Mouse (Mus musculus): ENCODE results near the gene Pax2. TPM values are rescaled to one million over a fixed set of nuclear protein-coding genes. Genes with fewer than 3 reads are reported as not detected.

Pax2 gene
- total and polyA plus RNA-seq, 3 experiments = not detected

- Histone ChIP-seq H3K79me2 (replicated peaks; ENCODE audit: control insufficient read depth, extremely low read depth, insufficient read depth, poor library complexity, severe bottlenecking) (no peaks in the 10 kb centered on the region), H3K36me3 (replicated peaks in 1 of 2; ENCODE audit: control insufficient read depth in 1 of 2, insufficient read depth in 1 of 2, low read length in 1 of 2) (no peaks in the 10 kb centered on the region), H3K4me1 (ENCODE audit: control insufficient read depth in 1 of 2, insufficient read depth in 2 of 2) (peaks cover 30 to 53% of the 10 kb centered on the region in 2 experiments), H3K27me3 (replicated peaks) (no peaks in the 10 kb centered on the region), H3K4me3 (replicated peaks in 1 of 3; ENCODE audit: low read depth in 2 of 3, low read length in 2 of 3, poor library complexity in 1 of 3) (no peak overlapping the region), H3K27ac (ENCODE audit: insufficient read depth, low read depth) (no peak overlapping the region), H3K9ac (ENCODE audit: insufficient read depth, low read depth) (no peak overlapping the region), H3K4me2 (ENCODE audit: insufficient read depth, low read depth, poor library complexity, severe bottlenecking) (no peak overlapping the region), H3K9me3 (replicated peaks; ENCODE audit: low read length) (no peaks in the 10 kb centered on the region)
- dilution Hi-C loops (cut with MboI; ENCODE audit: extremely low pct_ligation_motif_present, extremely low pct_unique_long_range_greater_than_20kb, low sequenced_read_pairs) (no loop called here), in situ Hi-C loops (cut with MboI; ENCODE audit: low pct_ligation_motif_present, low pct_unique_long_range_greater_than_20kb, low sequenced_read_pairs) (no loop called here)
- TF ChIP-seq HCFC1 (IDR thresholded peaks at IDR 0.05; ENCODE audit: low read depth, low read length) (no peak), GABPA (IDR thresholded peaks at IDR 0.05; ENCODE audit: insufficient replicate concordance, low read depth, low read length) (no peak), EP300 (IDR thresholded peaks at IDR 0.05; ENCODE audit: low read length) (no peak), PAX5 (IDR thresholded peaks at IDR 0.05; ENCODE audit: low read length) (no peak), UBTF (IDR thresholded peaks at IDR 0.05; ENCODE audit: low read depth, low read length) (no peak), ETS1 (conservative IDR thresholded peaks at IDR 0.05; ENCODE audit: low read depth, low read length) (no peak), USF1 (IDR thresholded peaks at IDR 0.05; ENCODE audit: low read depth, low read length) (no peak), E2F4 (IDR thresholded peaks at IDR 0.05; ENCODE audit: insufficient replicate concordance, low read depth, low read length) (no peak), ZC3H11A (IDR thresholded peaks at IDR 0.05; ENCODE audit: low read depth, low read length) (no peak), JUND (conservative IDR thresholded peaks at IDR 0.05; ENCODE audit: low read depth, low read length) (no peak), IRF4 (IDR thresholded peaks at IDR 0.05; ENCODE audit: low read depth, low read length) (no peak), CTCF (conservative IDR thresholded peaks at IDR 0.05 in 1 of 2, IDR thresholded peaks at IDR 0.05 in 1 of 2; ENCODE audit: low read depth in 2 of 2, low read length in 2 of 2) (no peak), RAD21 (IDR thresholded peaks at IDR 0.05; ENCODE audit: low read depth, low read length) (no peak), TBP (conservative IDR thresholded peaks at IDR 0.05; ENCODE audit: low read depth, low read length) (no peak), POLR2A (IDR thresholded peaks at IDR 0.05; ENCODE audit: low read depth, low read length) (no peak)
- no peak for DNase-seq (ENCODE audit: extremely low read depth)
These were observed 61.7 kb downstream of the Pax2 start for GRCm38 (mm10) chr19:44817403-44818128.

- dilution Hi-C loops (cut with MboI; ENCODE audit: extremely low pct_ligation_motif_present, extremely low pct_unique_long_range_greater_than_20kb, low sequenced_read_pairs) = no loop called here
- no peaks in the 10 kb centered on the region for H3K79me2 ChIP-seq (replicated peaks; ENCODE audit: control insufficient read depth, extremely low read depth, insufficient read depth, poor library complexity, severe bottlenecking)
- no peaks in the 10 kb centered on the region for H3K9me3 ChIP-seq (replicated peaks; ENCODE audit: low read length)
- TF ChIP-seq MAZ (IDR thresholded peaks at IDR 0.05; ENCODE audit: low read depth, low read length) (no peak), EP300 (IDR thresholded peaks at IDR 0.05; ENCODE audit: low read length) (peak; percentile 73), RCOR1 (conservative IDR thresholded peaks at IDR 0.05; ENCODE audit: low read depth, low read length) (no peak), PAX5 (IDR thresholded peaks at IDR 0.05; ENCODE audit: low read length) (no peak), MYC (IDR thresholded peaks at IDR 0.05; ENCODE audit: low read depth, low read length) (no peak), USF1 (IDR thresholded peaks at IDR 0.05; ENCODE audit: low read depth, low read length) (no peak), POLR2A (IDR thresholded peaks at IDR 0.05; ENCODE audit: low read depth, low read length) (no peak), ZMIZ1 (IDR thresholded peaks at IDR 0.05; ENCODE audit: low read depth, low read length) (no peak), SIN3A (IDR thresholded peaks at IDR 0.05; ENCODE audit: low read length) (no peak), ZKSCAN1 (IDR thresholded peaks at IDR 0.05; ENCODE audit: borderline replicate concordance, low read depth, low read length) (no peak), ELF1 (IDR thresholded peaks at IDR 0.05; ENCODE audit: low read depth, low read length) (peak; percentile 50), IRF4 (IDR thresholded peaks at IDR 0.05; ENCODE audit: low read depth, low read length) (peak; percentile 43; the same call in 1 of the 2 replicates), HCFC1 (IDR thresholded peaks at IDR 0.05; ENCODE audit: low read depth, low read length) (no peak), KAT2A (IDR thresholded peaks at IDR 0.05; ENCODE audit: insufficient replicate concordance, low read length) (no peak), NRF1 (IDR thresholded peaks at IDR 0.05; ENCODE audit: low read depth, low read length) (no peak), JUND (conservative IDR thresholded peaks at IDR 0.05; ENCODE audit: low read depth, low read length) (peak; percentile 61; the same call in 1 of the 2 replicates), MAX (IDR thresholded peaks at IDR 0.05; ENCODE audit: low read length) (no peak), POLR2AphosphoS2 (IDR thresholded peaks at IDR 0.05; ENCODE audit: low read depth, low read length) (no peak), MXI1 (IDR thresholded peaks at IDR 0.05; ENCODE audit: low read depth, low read length) (no peak), CTCF (conservative IDR thresholded peaks at IDR 0.05 in 1 of 2, IDR thresholded peaks at IDR 0.05 in 1 of 2; ENCODE audit: low read depth in 2 of 2, low read length in 2 of 2) (no peak), CHD2 (IDR thresholded peaks at IDR 0.05; ENCODE audit: low read length) (no peak), E2F4 (IDR thresholded peaks at IDR 0.05; ENCODE audit: insufficient replicate concordance, low read depth, low read length) (no peak), TCF12 (IDR thresholded peaks at IDR 0.05; ENCODE audit: low read depth, low read length) (no peak), UBTF (IDR thresholded peaks at IDR 0.05; ENCODE audit: low read depth, low read length) (no peak), GABPA (IDR thresholded peaks at IDR 0.05; ENCODE audit: insufficient replicate concordance, low read depth, low read length) (no peak), MEF2A (IDR thresholded peaks at IDR 0.05; ENCODE audit: borderline replicate concordance, low read depth, low read length) (peak; percentile 57)
These were observed 62.8 kb downstream of the Pax2 start for GRCm38 (mm10) chr19:44818676-44819075.

More at GRCm38 (mm10) chr19:44818676-44819075, 62.8 kb downstream of the Pax2 start:
- Histone ChIP-seq H3K4me1 (ENCODE audit: control insufficient read depth in 1 of 2, insufficient read depth in 2 of 2) (peaks cover 30 to 59% of the 10 kb centered on the region in 2 experiments), H3K9ac (ENCODE audit: insufficient read depth, low read depth) (no peak overlapping the region), H3K4me2 (ENCODE audit: insufficient read depth, low read depth, poor library complexity, severe bottlenecking) (peak overlapping the region; percentile 51), H3K4me3 (replicated peaks in 1 of 3; ENCODE audit: low read depth in 2 of 3, low read length in 2 of 3, poor library complexity in 1 of 3) (no peak overlapping the region), H3K27me3 (replicated peaks) (no peaks in the 10 kb centered on the region), H3K36me3 (replicated peaks in 1 of 2; ENCODE audit: control insufficient read depth in 1 of 2, insufficient read depth in 1 of 2, low read length in 1 of 2) (no peaks in the 10 kb centered on the region), H3K27ac (ENCODE audit: insufficient read depth, low read depth) (peak overlapping the region; percentile 64)
- DNase-seq (ENCODE audit: extremely low read depth) = peak; percentile 73
- in situ Hi-C loops (cut with MboI; ENCODE audit: low pct_ligation_motif_present, low pct_unique_long_range_greater_than_20kb, low sequenced_read_pairs) = no loop called here

All from CH12.LX (cell line).